Mouse (Mus musculus): ENCODE measurements around the gene Mta3.
A peak's percentile ranks its signal among the peaks of the same experiment; 100 is the strongest.

The Mta3 gene

GRCm38 (mm10) chr17:83759547-83759946 is 53.6 kb downstream of the Mta3 start:
- no peak for DNase-seq (ENCODE audit: low spot score)

- no peak for DNase-seq (ENCODE audit: low spot score)
Measured at GRCm38 (mm10) chr17:83764538-83764937, 58.6 kb downstream of the Mta3 start.

GRCm38 (mm10) chr17:83767064-83767463 is 61.1 kb downstream of the Mta3 start:
- DNase-seq (ENCODE audit: low spot score): no peak

GRCm38 (mm10) chr17:83768309-83768708 is 62.3 kb downstream of the Mta3 start:
- DNase-seq (ENCODE audit: low spot score): no peak

GRCm38 (mm10) chr17:83770371-83770770 is 64.4 kb downstream of the Mta3 start:
- DNase-seq (ENCODE audit: low spot score): no peak

GRCm38 (mm10) chr17:83770931-83771330 is 65.0 kb downstream of the Mta3 start:
- DNase-seq (ENCODE audit: low spot score): no peak

GRCm38 (mm10) chr17:83772110-83772509 is 66.1 kb downstream of the Mta3 start:
- DNase-seq (ENCODE audit: low spot score): no peak

GRCm38 (mm10) chr17:83772711-83773110 is 66.7 kb downstream of the Mta3 start:
- no peak for DNase-seq (ENCODE audit: low spot score)

- no peak for DNase-seq (ENCODE audit: low spot score)
Measured at GRCm38 (mm10) chr17:83776965-83777364, 71.0 kb downstream of the Mta3 start.

- peak; percentile 37 for DNase-seq (ENCODE audit: low spot score)
Measured at GRCm38 (mm10) chr17:83777462-83778051, 71.6 kb downstream of the Mta3 start.

GRCm38 (mm10) chr17:83780228-83780627 is 74.3 kb downstream of the Mta3 start:
- DNase-seq (ENCODE audit: low spot score): no peak

GRCm38 (mm10) chr17:83782740-83783139 is 76.8 kb downstream of the Mta3 start:
- no peak for DNase-seq (ENCODE audit: low spot score)

GRCm38 (mm10) chr17:83786418-83786817 is 80.5 kb downstream of the Mta3 start:
- DNase-seq (ENCODE audit: low spot score): no peak

- no peak for DNase-seq (ENCODE audit: low spot score)
Measured at GRCm38 (mm10) chr17:83790158-83790557, 84.2 kb downstream of the Mta3 start.

- DNase-seq (ENCODE audit: low spot score): no peak
Measured at GRCm38 (mm10) chr17:83792388-83792787, 86.4 kb downstream of the Mta3 start.

- no peak for DNase-seq (ENCODE audit: low spot score)
Measured at GRCm38 (mm10) chr17:83795121-83795520, 89.2 kb downstream of the Mta3 start.

GRCm38 (mm10) chr17:83799506-83800050 is 93.6 kb downstream of the Mta3 start:
- no peak for DNase-seq (ENCODE audit: low spot score)

- DNase-seq (ENCODE audit: low spot score): no peak
Measured at GRCm38 (mm10) chr17:83803987-83804386, 98.0 kb downstream of the Mta3 start.

GRCm38 (mm10) chr17:83805078-83805477 is 99.1 kb downstream of the Mta3 start:
- DNase-seq (ENCODE audit: low spot score): no peak

- DNase-seq (ENCODE audit: low spot score): no peak
Measured at GRCm38 (mm10) chr17:83807345-83807744, 101.4 kb downstream of the Mta3 start.

GRCm38 (mm10) chr17:83807778-83808398 is 101.9 kb downstream of the Mta3 start:
- DNase-seq (ENCODE audit: low spot score): peak; percentile 38

GRCm38 (mm10) chr17:83808476-83809098 is 102.6 kb downstream of the Mta3 start:
- no peak for DNase-seq (ENCODE audit: low spot score)

- DNase-seq (ENCODE audit: low spot score): no peak
Measured at GRCm38 (mm10) chr17:83809197-83809829, 103.3 kb downstream of the Mta3 start.
